Mouse (Mus musculus) limb, embryonic 11.5 days (tissue): Measurements from ENCODE around the gene Rbms3. TPM values are rescaled to one million over a fixed set of nuclear protein-coding genes. Genes with fewer than 3 reads are reported as not detected.

Experiments
- ATAC-seq: fragments of 200-750 bp; cut with Nextera tagmentation; 2 replicates; pipeline ENCODE4 v1.8.0; 2017; ENCODE audit warnings: low read depth; ENCODE audit not compliant: insufficient number of reproducible peaks, low FRiP score, low TSS enrichment
- DNase-seq: peaks from one replicate; pipeline ENCODE4 v3.0.0-alpha.2; 2015; ENCODE audit warnings: low spot score
- H3K27ac ChIP-seq: fragments of 300-500 bp; sonication (generic); replicated peaks from 2 replicates; pipeline ENCODE4 v1.5.1; 2014; ENCODE audit warnings: low read depth, mild to moderate bottlenecking, low read length
- H3K27me3 ChIP-seq: fragments of 300-500 bp; sonication (generic); 2 replicates; pipeline ENCODE4 v1.6.1; 2014; ENCODE audit warnings: mild to moderate bottlenecking, low read length, mixed read lengths; ENCODE audit not compliant: control insufficient read depth, insufficient read depth
- H3K36me3 ChIP-seq: fragments of 300-500 bp; sonication (generic); 2 replicates; pipeline ENCODE4 v1.6.1; 2014; ENCODE audit warnings: mild to moderate bottlenecking, low read length, moderate library complexity, mixed read lengths; ENCODE audit not compliant: control insufficient read depth, insufficient read depth
- H3K4me1 ChIP-seq: fragments of 300-500 bp; sonication (generic); 2 replicates; pipeline ENCODE4 v1.6.1; 2014; ENCODE audit warnings: low read length, mixed read lengths; ENCODE audit not compliant: control insufficient read depth, insufficient read depth
- H3K4me2 ChIP-seq: fragments of 300-500 bp; sonication (generic); 2 replicates; pipeline ENCODE4 v1.6.1; 2014; ENCODE audit warnings: low read depth, mild to moderate bottlenecking, moderate library complexity; ENCODE audit not compliant: severe bottlenecking
- H3K4me3 ChIP-seq: fragments of 300-500 bp; sonication (generic); 2 replicates; pipeline ENCODE4 v1.5.1; 2014; ENCODE audit warnings: low read depth, low read length
- H3K9ac ChIP-seq: fragments of 300-500 bp; sonication (generic); 2 replicates; pipeline ENCODE4 v1.6.1; 2014; ENCODE audit warnings: mild to moderate bottlenecking, low read length
- H3K9me3 ChIP-seq: fragments of 300-500 bp; sonication (generic); 2 replicates; pipeline ENCODE4 v1.6.1; 2016; ENCODE audit warnings: low read length; ENCODE audit not compliant: control insufficient read depth
- WGBS: fragments of 180-500 bp; shearing (Covaris S2); extraction: QIAGEN DNeasy Blood & Tissue Kit; methylation state at CpG from one replicate; pipeline ENCODE4 v1.1.7; 2014; 5-methylcytosine and 5-hydroxymethylcytosine counted together
- polyA plus RNA-seq: library from polyadenylated mRNA; unstranded; fragments of >200 nt; fragmentation: Nextera tagmentation; extraction: Ambion mirVana; gene quantifications from 2 replicates; pipeline ENCODE4 v1.2.1, GENCODE M21; 2014

Gene Rbms3
- polyA plus RNA-seq, 1 experiment from 2014 or later: 51.9 TPM

DNA sequence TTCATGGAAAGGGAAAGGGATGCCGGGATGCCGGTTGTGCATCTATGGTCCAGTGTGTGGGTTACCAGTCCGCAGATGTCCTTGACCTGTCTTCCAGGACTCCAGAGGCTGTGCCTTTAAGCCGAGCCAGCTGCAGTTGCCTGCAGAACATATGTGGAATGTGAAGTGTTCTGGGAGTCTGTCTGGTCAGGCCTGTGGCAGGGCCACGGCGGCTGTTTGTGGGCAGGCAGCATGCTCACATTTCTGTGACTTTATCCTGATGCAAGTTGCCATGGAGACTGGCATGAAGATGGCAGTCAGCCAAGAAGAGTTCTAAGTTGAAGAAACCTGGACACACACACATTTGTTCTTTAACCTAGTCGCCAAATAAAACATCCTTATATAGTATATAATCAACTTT is 187.1 kb downstream of the Rbms3 start:
- no peak overlapping the region for H3K4me3 ChIP-seq
- no peaks in the 10 kb centered on the region for H3K27me3 ChIP-seq
- peak; percentile 26; the same call in 1 of the 2 replicates for ATAC-seq
- H3K27ac ChIP-seq: no peak overlapping the region
- no peaks in the 10 kb centered on the region for H3K36me3 ChIP-seq
- H3K4me2 ChIP-seq: no peak overlapping the region
- H3K9me3 ChIP-seq: no peaks in the 10 kb centered on the region
- DNase-seq: peak; percentile 64
- H3K9ac ChIP-seq: no peak overlapping the region
- WGBS: 57% methylated on average over 7 of the region's 7 CpGs
- 0 out of 2 replicates have a peak, but pooled peaks cover 3% of the 10 kb centered on the region for H3K4me1 ChIP-seq

DNA sequence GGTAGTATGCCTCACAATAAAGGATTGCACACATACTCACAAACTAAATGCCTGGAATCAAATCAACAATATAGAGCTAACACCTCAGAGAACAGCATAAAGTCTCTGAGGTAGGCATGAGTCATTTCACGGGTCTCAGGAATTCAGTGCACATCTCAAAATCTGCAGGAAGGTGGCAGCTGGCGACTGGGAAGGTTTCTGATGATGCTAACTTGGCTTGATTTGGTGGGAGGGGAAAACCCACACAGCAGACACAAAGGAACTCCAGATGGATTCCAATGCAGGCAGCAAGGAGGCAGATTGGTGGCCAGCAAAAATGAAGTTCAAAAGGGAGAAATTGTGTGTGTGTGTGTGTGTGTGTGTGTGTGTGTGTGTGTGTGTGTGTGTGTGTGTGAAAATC is 193.9 kb downstream of the Rbms3 start:
- no peak overlapping the region for H3K9ac ChIP-seq
- ATAC-seq (no peak), DNase-seq (no peak)
- no peak overlapping the region for H3K4me2 ChIP-seq
- H3K4me1 ChIP-seq: no peaks in the 10 kb centered on the region
- no peaks in the 10 kb centered on the region for H3K9me3 ChIP-seq
- H3K27me3 ChIP-seq: no peaks in the 10 kb centered on the region
- H3K36me3 ChIP-seq: no peaks in the 10 kb centered on the region
- WGBS: 75% methylated on average over 2 of the region's 2 CpGs
- H3K27ac ChIP-seq: no peak overlapping the region
- no peak overlapping the region for H3K4me3 ChIP-seq

DNA sequence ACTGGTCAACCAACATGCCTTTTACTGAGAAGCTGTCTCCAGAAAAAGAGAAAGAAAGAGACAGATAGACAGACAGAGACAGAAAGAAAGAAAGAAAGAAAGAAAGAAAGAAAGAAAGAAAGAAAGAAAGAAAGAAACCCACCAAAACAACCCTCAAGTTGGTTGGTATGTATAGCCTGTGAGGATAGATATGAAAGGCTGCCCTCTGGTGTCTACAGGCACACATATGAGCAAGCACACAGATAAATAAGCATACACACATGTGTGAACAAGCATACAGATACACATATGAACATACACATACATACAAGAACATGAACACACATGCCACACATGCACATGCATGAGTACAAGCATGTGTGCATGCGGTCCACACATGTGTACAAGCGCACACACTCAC is 199.0 kb downstream of the Rbms3 start:
- Histone ChIP-seq H3K9me3 (no peaks in the 10 kb centered on the region), H3K4me3 (no peak overlapping the region), H3K4me2 (no peak overlapping the region), H3K27ac (no peak overlapping the region), H3K9ac (no peak overlapping the region), H3K36me3 (no peaks in the 10 kb centered on the region), H3K4me1 (no peaks in the 10 kb centered on the region), H3K27me3 (no peaks in the 10 kb centered on the region)
- WGBS: 92% methylated on average over 2 of the region's 2 CpGs
- no peak for DNase-seq
- no peak for ATAC-seq

DNA sequence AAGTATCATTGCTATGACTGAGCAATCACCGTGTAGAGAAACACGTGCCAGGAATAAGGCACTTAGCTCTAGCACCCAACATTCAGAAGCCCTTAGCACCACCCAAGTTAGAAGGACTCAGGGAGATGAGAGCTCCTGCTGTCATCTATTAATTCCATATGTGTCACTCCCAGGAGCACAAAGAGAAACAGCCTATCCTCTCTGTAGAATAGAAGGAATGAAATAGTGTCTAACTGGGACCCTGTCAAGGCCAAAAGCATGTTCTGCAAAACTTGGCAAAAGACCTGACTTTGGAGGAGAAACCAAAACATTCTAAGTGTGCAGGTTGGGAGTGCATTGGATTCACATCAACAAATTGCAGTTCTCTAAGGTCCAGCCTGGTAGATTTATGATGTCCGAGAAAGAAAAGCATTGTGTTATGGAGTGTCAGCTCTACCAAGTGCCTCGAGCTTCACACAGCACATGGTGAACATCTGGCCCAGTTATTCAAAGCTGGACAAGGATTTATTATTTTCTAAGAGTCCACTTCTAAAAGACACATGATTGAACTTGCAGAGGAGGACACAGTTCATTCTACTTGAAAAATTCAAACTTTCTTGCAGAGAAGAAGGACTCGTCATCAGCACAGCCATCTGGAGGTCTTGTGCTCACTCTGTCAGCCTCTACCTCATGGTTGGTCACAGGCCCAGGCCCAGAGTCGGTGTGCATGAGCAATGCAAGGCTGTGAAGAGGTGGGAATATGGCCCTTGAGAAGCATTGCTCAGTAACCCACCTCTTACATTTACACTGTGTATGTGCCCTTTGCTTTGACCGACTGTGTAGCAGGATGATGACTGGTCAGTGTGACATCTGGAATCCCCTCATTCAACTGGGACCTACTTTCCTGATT is 200.3 kb downstream of the Rbms3 start:
- Histone ChIP-seq H3K9me3 (no peaks in the 10 kb centered on the region), H3K4me2 (no peak overlapping the region), H3K27ac (no peak overlapping the region), H3K36me3 (no peaks in the 10 kb centered on the region), H3K4me3 (no peak overlapping the region), H3K27me3 (no peaks in the 10 kb centered on the region), H3K4me1 (no peaks in the 10 kb centered on the region), H3K9ac (no peak overlapping the region)
- ATAC-seq (no peak), DNase-seq (no peak)
- WGBS: 75% methylated on average over 7 of the region's 7 CpGs

GRCm38 (mm10) chr9:117423259-117423658 is 206.5 kb downstream of the Rbms3 start:
- no peak overlapping the region for H3K9ac ChIP-seq
- H3K4me3 ChIP-seq: no peak overlapping the region
- no peaks in the 10 kb centered on the region for H3K27me3 ChIP-seq
- 89% methylated on average over 5 of the region's 5 CpGs for WGBS
- no peak overlapping the region for H3K4me2 ChIP-seq
- no peaks in the 10 kb centered on the region for H3K4me1 ChIP-seq
- ATAC-seq: no peak
- H3K36me3 ChIP-seq: no peaks in the 10 kb centered on the region
- H3K9me3 ChIP-seq: no peaks in the 10 kb centered on the region
- DNase-seq: no peak
- H3K27ac ChIP-seq: no peak overlapping the region

- no peaks in the 10 kb centered on the region for H3K9me3 ChIP-seq
- ATAC-seq: no peak
- WGBS: 74% methylated on average over 8 of the region's 8 CpGs
- no peaks in the 10 kb centered on the region for H3K27me3 ChIP-seq
- no peak for DNase-seq
- H3K27ac ChIP-seq: no peak overlapping the region
- H3K4me1 ChIP-seq: no peaks in the 10 kb centered on the region
- no peak overlapping the region for H3K4me2 ChIP-seq
- H3K9ac ChIP-seq: no peak overlapping the region
- no peaks in the 10 kb centered on the region for H3K36me3 ChIP-seq
- no peak overlapping the region for H3K4me3 ChIP-seq
These were observed 209.7 kb downstream of the Rbms3 start for GRCm38 (mm10) chr9:117419874-117420485.

DNA sequence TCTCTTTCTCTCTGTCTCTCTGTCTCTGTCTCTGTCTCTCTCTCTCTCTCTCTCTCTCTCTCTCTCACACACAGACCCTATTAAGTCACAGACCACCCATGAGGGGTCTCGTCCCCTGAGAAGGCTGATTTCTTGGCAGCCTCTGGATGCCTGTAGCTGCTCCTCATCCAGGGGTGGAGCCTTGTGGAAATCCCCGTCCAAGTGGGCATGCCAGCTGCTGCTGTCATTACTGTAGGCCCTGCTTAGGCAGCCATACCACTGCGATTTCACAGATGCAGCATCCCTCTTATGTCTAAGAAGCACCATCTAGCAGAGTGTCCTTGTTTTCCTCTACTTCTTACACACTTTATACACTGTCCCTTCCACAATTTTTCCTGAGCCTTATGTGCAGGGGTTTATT is 216.5 kb downstream of the Rbms3 start:
- H3K36me3 ChIP-seq: no peaks in the 10 kb centered on the region
- no peaks in the 10 kb centered on the region for H3K9me3 ChIP-seq
- WGBS: 37% methylated on average over 3 of the region's 3 CpGs
- no peak overlapping the region for H3K9ac ChIP-seq
- DNase-seq (no peak), ATAC-seq (no peak)
- no peak overlapping the region for H3K4me3 ChIP-seq
- H3K4me2 ChIP-seq: no peak overlapping the region
- no peaks in the 10 kb centered on the region for H3K4me1 ChIP-seq
- H3K27ac ChIP-seq: no peak overlapping the region
- 0 out of 2 replicates have a peak, but pooled peaks cover 2% of the 10 kb centered on the region for H3K27me3 ChIP-seq

GRCm38 (mm10) chr9:117412584-117412983 is 217.1 kb downstream of the Rbms3 start:
- H3K27ac ChIP-seq: no peak overlapping the region
- no peak overlapping the region for H3K4me2 ChIP-seq
- H3K27me3 ChIP-seq: 0 out of 2 replicates have a peak, but pooled peaks cover 2% of the 10 kb centered on the region
- no peaks in the 10 kb centered on the region for H3K9me3 ChIP-seq
- 69% methylated on average over 2 of the region's 2 CpGs for WGBS
- no peaks in the 10 kb centered on the region for H3K36me3 ChIP-seq
- H3K9ac ChIP-seq: no peak overlapping the region
- H3K4me3 ChIP-seq: no peak overlapping the region
- ATAC-seq (no peak), DNase-seq (no peak)
- no peaks in the 10 kb centered on the region for H3K4me1 ChIP-seq
